Mouse (Mus musculus): Measurements from ENCODE around the gene Ctnnd2. TPM values are rescaled to one million over a fixed set of nuclear protein-coding genes. Genes with fewer than 3 reads are reported as not detected.

Ctnnd2 gene
- polyA plus RNA-seq, 1 experiment from 2014 or later: 1.8 TPM

DNA sequence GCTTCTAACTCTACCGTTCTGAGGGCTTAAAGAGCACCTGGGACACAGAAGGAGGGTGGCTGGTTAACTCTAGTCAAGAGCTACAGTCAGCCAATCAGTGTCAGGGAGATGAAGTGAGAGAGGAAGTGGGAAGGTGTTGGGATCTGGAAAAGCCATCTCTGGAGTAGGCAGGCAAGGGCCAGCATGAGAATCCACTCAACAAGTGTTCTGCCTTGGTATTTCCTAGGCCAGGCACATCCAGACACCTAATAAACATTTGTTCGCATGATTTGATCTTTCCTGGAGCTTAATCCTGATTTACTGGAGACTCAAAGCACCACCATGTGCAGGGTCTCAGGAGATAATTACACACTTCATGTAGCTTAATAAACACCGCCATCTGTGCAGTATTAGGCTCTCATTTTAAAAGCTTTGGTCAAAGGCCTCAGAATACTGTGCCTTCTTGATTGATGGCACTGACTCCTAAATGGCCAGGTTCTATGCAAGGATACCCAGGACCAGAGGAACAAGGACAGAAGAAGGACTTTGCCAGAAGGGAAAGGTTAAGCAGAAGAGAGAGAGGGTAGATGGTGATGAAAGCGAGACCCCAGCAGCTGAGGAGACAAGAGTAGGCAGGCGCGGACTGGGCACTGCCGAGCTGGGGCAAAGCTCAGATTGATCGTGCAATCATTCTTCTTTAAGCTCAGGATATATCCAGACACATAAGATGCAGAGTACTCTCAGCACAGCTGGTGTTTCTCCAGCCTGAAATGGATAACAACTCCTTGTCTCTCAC is 833.8 kb downstream of the Ctnnd2 start:
- no peak for ATAC-seq (ENCODE audit: insufficient number of reproducible peaks, low FRiP score, low TSS enrichment, low read depth)
- no peak overlapping the region for H3K27ac ChIP-seq

DNA sequence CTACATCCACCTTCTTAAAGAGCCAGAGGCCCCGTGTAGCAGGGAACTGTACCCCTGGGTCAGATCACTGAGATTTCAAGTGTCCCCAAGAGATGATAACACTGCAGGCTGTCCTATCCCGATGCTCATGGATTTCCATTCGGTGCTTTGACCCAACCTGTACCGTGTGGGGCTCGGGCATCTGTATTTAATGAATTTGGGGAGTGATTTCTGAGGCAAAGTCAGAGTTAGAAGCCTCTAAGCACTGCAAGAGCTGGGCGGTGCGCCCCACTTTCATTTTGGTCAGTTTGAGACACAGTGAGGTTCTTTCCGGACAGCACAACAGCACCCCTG is 834.4 kb downstream of the Ctnnd2 start:
- WGBS: 75% methylated on average over 8 of the region's 8 CpGs
- ATAC-seq (ENCODE audit: insufficient number of reproducible peaks, low FRiP score, low TSS enrichment, low read depth): no peak
- H3K9me3 ChIP-seq: no peaks in the 10 kb centered on the region
- no peak overlapping the region for H3K4me3 ChIP-seq
- no peaks in the 10 kb centered on the region for H3K4me1 ChIP-seq
- H3K9ac ChIP-seq: no peak overlapping the region
- no peaks in the 10 kb centered on the region for H3K27me3 ChIP-seq
- no peak overlapping the region for H3K27ac ChIP-seq
- no peaks in the 10 kb centered on the region for H3K36me3 ChIP-seq
- no peak overlapping the region for H3K4me2 ChIP-seq

More for the DNA sequence above, 833.8 kb downstream of the Ctnnd2 start:
- Histone ChIP-seq H3K4me3 (no peak overlapping the region), H3K4me2 (no peak overlapping the region), H3K9ac (no peak overlapping the region), H3K4me1 (no peaks in the 10 kb centered on the region), H3K27me3 (no peaks in the 10 kb centered on the region), H3K9me3 (no peaks in the 10 kb centered on the region), H3K36me3 (no peaks in the 10 kb centered on the region)
- 47% methylated on average over 8 of the region's 8 CpGs for WGBS

DNA sequence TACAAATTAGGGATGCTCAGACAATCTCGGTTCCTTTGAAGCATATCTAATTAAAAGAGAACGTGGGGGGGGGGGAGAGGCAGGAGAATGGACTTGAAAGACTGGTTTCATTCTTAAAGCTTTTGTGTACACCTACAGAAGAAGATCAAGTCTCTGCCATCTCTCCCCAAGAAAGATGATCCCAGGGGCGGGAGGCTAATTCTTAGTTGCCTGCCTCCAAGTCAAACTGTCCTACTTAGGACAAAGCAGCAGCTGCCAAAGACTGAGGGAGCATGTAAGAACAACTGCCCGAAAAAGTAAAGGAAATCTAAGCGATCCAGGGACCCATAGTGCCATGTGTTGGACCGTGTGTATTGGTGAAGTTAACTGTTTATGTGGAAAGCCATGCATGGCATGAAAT is 836.2 kb downstream of the Ctnnd2 start:
- no peak overlapping the region for H3K9ac ChIP-seq
- H3K4me1 ChIP-seq: no peaks in the 10 kb centered on the region
- no peak for ATAC-seq (ENCODE audit: insufficient number of reproducible peaks, low FRiP score, low TSS enrichment, low read depth)
- no peak overlapping the region for H3K4me2 ChIP-seq
- no peaks in the 10 kb centered on the region for H3K36me3 ChIP-seq
- H3K9me3 ChIP-seq: no peaks in the 10 kb centered on the region
- H3K4me3 ChIP-seq: no peak overlapping the region
- WGBS: 60% methylated on average over 6 of the region's 6 CpGs
- H3K27me3 ChIP-seq: no peaks in the 10 kb centered on the region
- H3K27ac ChIP-seq: no peak overlapping the region

DNA sequence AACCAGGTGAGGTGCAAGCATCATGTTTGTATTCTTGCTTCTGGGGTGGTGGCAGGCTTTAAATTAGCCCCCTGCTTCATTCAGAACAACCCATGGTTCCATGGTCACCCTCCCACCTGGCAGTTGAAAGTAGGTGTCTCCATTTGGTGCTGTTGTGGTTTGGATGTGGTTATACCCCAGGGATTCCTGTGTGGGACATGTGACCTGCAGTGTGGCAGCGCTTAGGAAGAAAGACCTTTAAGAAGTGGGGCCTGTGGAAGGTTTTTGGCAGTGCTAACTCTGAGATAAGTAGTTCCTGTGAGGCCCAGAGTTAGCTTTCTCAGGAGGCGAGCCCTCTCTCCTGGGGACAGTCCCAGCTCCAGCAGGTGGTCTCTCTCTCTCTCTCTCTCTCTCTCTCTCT is 848.4 kb downstream of the Ctnnd2 start:
- no peaks in the 10 kb centered on the region for H3K4me1 ChIP-seq
- H3K9me3 ChIP-seq: no peaks in the 10 kb centered on the region
- no peak overlapping the region for H3K27ac ChIP-seq
- no peak overlapping the region for H3K4me2 ChIP-seq
- H3K27me3 ChIP-seq: no peaks in the 10 kb centered on the region
- no peak overlapping the region for H3K9ac ChIP-seq
- ATAC-seq (ENCODE audit: insufficient number of reproducible peaks, low FRiP score, low TSS enrichment, low read depth): no peak
- no peaks in the 10 kb centered on the region for H3K36me3 ChIP-seq
- 57% methylated on average over 2 of the region's 2 CpGs for WGBS
- no peak overlapping the region for H3K4me3 ChIP-seq

DNA sequence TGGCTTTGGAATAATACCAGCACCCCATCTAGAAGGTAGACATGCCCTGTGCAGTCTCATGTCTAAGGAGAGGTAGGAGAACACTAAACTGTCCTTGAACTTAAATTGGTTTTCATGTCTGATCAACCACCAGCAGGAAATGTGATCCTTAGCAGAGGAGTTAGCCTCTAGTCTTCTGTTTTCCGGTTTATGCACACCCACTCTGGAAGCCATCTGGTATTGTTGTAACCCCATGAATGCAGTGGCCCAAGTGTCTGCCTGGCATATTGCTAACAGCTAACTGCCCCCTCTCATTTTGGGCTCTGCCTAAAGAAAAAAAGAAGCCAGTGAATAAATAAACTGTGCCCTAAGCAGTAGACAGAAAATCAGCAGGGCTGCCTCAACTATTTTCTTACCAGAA is 849.6 kb downstream of the Ctnnd2 start:
- no peaks in the 10 kb centered on the region for H3K9me3 ChIP-seq
- H3K27ac ChIP-seq: no peak overlapping the region
- no peak overlapping the region for H3K4me3 ChIP-seq
- no peak for ATAC-seq (ENCODE audit: insufficient number of reproducible peaks, low FRiP score, low TSS enrichment, low read depth)
- no peaks in the 10 kb centered on the region for H3K36me3 ChIP-seq
- H3K4me2 ChIP-seq: no peak overlapping the region
- H3K27me3 ChIP-seq: no peaks in the 10 kb centered on the region
- WGBS: 21% methylated on average over 1 of the region's 1 CpGs
- no peak overlapping the region for H3K9ac ChIP-seq
- H3K4me1 ChIP-seq: no peaks in the 10 kb centered on the region

DNA sequence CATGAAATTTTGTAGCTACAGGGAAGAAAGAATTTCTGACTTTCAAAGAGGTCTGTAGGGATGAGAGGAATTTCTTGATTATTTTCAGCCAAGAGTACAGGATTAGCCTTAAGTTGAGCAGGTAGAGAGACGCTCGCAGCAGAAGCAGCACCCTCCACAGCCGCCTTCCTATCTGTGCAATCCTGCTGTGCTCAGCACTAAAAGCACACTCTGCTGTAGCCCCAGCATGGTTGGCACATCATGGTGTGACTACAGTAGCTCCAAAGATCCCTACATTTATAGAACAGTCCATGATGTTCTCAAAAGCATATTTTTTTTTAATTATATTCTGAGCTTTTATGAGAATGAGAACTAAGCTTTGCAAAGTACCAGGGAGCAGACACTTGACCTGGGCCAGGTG is 850.1 kb downstream of the Ctnnd2 start:
- Histone ChIP-seq H3K27me3 (no peaks in the 10 kb centered on the region), H3K27ac (no peak overlapping the region), H3K4me1 (no peaks in the 10 kb centered on the region), H3K9ac (no peak overlapping the region), H3K4me3 (no peak overlapping the region), H3K9me3 (no peaks in the 10 kb centered on the region), H3K4me2 (no peak overlapping the region), H3K36me3 (no peaks in the 10 kb centered on the region)
- no peak for ATAC-seq (ENCODE audit: insufficient number of reproducible peaks, low FRiP score, low TSS enrichment, low read depth)
- 89% methylated on average over 3 of the region's 3 CpGs for WGBS

DNA sequence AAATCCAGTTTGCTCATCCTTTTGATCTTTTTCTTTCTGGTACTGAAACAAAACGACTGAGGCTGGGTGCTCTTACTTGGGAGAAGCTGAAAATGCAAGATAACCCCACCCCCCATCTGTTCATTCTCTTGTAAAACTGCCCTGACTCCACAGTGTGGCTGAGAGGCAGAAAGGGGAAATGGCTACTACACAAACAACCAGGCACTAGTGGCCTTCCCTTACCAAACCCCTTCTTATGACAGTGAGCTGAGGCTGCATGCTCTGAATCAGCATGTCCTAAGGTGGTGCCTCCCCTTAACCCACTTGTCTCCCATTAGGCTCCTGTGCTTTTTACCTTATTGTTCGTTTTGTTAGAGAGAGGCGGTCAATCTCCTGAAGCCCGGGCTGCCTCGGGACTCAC is 851.4 kb downstream of the Ctnnd2 start:
- H3K4me1 ChIP-seq: no peaks in the 10 kb centered on the region
- H3K4me2 ChIP-seq: no peak overlapping the region
- H3K27ac ChIP-seq: no peak overlapping the region
- H3K36me3 ChIP-seq: no peaks in the 10 kb centered on the region
- no peaks in the 10 kb centered on the region for H3K9me3 ChIP-seq
- 84% methylated on average over 5 of the region's 5 CpGs for whole genome bisulfite sequencing
- no peak overlapping the region for H3K9ac ChIP-seq
- no peaks in the 10 kb centered on the region for H3K27me3 ChIP-seq
- no peak overlapping the region for H3K4me3 ChIP-seq
- no peak for ATAC-seq (ENCODE audit: insufficient number of reproducible peaks, low FRiP score, low TSS enrichment, low read depth)

DNA sequence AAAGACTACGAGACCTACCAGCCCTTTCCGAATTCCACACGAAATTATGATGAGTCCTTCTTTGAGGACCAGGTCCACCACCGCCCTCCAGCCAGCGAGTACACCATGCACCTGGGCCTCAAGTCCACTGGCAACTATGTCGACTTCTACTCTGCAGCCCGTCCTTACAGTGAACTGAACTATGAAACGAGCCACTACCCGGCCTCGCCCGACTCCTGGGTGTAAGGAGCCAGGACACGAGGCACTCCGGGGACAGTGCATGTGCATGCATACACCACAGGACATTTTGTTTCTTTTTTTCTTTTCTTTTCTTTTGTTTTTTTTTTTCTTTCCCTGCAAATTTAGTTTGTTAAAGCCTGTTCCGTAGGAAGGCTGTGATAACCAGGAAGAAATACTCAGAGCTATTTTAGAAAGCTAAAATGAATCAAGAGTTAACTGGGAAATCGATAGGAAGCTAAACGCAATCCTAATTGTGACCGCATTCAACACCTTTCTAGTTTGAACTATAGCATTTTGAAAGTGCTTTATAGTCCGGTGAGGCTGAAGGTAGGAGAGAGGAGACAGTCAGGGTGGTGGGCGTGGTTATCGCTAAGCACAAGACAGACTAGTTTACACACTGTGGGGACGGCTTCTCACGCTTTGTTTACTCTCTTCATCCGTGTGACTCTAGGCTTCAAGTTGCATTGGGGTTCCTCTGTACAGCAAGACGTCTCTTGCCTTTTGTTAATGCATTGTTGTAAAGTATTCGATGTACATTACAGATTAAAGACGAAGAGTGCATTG is 855.2 kb downstream of the Ctnnd2 start:
- WGBS: 88% methylated on average over 26 of the region's 26 CpGs
- Histone ChIP-seq H3K9me3 (no peaks in the 10 kb centered on the region), H3K9ac (no peak overlapping the region), H3K4me1 (no peaks in the 10 kb centered on the region), H3K27ac (no peak overlapping the region), H3K27me3 (no peaks in the 10 kb centered on the region), H3K4me3 (no peak overlapping the region), H3K4me2 (no peak overlapping the region), H3K36me3 (no peaks in the 10 kb centered on the region)
- no peak for ATAC-seq (ENCODE audit: insufficient number of reproducible peaks, low FRiP score, low TSS enrichment, low read depth)

DNA sequence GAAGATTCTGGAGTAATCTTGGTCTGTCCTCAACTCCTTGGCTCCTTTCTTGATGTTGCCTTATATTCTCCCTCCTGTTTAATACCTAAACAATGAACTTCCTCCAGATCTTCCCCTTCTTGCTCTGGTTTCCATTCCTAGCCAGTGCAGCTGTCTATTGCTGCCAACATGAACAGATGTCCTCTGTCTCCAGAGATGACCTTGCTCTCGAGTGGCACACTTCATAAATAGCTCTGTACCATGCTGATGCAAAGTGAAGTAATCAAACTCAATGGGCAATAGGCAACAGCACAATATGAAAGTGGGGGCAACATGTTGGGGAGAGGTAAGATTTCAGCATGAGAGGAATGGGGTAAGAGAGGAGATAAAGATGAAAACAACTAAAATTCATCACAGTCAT is 872.6 kb downstream of the Ctnnd2 start:
- H3K4me3 ChIP-seq: no peak overlapping the region
- no peaks in the 10 kb centered on the region for H3K36me3 ChIP-seq
- no peak overlapping the region for H3K4me2 ChIP-seq
- no peak overlapping the region for H3K27ac ChIP-seq
- H3K4me1 ChIP-seq: no peaks in the 10 kb centered on the region
- no peaks in the 10 kb centered on the region for H3K9me3 ChIP-seq
- no peak for ATAC-seq (ENCODE audit: insufficient number of reproducible peaks, low FRiP score, low TSS enrichment, low read depth)
- WGBS: 48% methylated on average over 1 of the region's 1 CpGs
- H3K9ac ChIP-seq: no peak overlapping the region
- no peaks in the 10 kb centered on the region for H3K27me3 ChIP-seq

DNA sequence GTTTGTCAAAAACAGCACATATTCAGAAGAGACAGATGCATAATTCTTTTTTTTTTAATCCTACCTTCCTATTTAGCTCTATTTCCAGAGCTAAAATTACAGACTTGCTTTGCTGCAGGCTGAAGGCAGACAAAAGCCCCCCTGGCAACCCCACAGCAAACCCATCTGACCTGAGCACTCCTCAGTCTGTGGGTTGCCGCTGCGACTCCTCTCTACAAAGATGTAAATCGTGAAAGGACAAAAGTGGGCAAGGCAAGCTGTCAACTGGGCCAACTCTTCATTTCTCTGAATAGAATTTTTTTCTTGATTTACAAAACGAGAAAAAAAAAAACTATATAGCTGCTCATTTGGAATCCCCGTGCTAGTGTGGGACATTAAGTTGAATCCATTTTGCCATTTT is 879.1 kb downstream of the Ctnnd2 start:
- H3K9me3 ChIP-seq: no peaks in the 10 kb centered on the region
- no peaks in the 10 kb centered on the region for H3K4me1 ChIP-seq
- no peaks in the 10 kb centered on the region for H3K36me3 ChIP-seq
- no peak overlapping the region for H3K4me2 ChIP-seq
- ATAC-seq (ENCODE audit: insufficient number of reproducible peaks, low FRiP score, low TSS enrichment, low read depth): no peak
- H3K27me3 ChIP-seq: no peaks in the 10 kb centered on the region
- no peak overlapping the region for H3K9ac ChIP-seq
- H3K27ac ChIP-seq: no peak overlapping the region
- H3K4me3 ChIP-seq: no peak overlapping the region
- 81% methylated on average over 5 of the region's 5 CpGs for WGBS

DNA sequence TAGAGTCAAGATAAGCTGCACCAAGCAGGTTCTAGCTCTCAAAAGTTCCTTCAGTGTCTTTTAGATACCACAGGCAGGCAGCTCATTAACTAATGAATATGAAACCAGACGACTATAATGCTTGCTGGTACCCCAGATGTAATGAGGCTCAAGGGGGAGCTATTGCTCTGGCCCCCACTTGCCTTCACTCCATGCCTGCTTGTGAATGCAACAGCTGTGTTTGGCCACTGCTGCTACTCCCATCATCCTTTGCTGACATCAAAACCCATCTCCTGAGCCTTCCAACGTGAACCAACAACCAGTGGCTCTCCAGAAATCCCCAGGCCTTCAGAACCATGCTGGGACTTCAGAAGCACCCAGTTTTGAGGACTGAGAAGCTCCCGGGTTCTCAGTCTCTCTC is 883.8 kb downstream of the Ctnnd2 start:
- H3K9me3 ChIP-seq: no peaks in the 10 kb centered on the region

DNA sequence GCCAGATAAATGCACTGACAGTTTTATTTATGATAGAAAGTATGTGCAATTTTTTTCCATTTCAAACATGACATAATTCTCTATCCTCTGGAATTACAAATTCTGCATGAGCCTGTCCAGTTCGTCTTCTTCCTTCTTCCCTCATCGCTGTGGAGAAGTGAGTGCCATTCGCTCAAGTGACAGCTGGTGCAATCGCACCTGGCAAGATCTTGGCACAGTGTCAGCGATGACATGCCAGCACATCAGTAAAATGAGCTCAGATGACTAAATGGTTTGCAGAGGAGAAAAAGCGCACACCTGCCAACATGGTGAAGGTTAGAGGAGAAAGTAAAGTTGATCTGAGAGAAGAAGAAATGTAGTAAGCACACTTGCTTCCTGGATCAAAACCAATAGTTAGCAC is 885.9 kb downstream of the Ctnnd2 start:
- no peak overlapping the region for H3K4me2 ChIP-seq

More for the DNA sequence above, 883.8 kb downstream of the Ctnnd2 start:
- Histone ChIP-seq H3K27ac (no peak overlapping the region), H3K4me2 (no peak overlapping the region), H3K4me1 (no peaks in the 10 kb centered on the region), H3K4me3 (no peak overlapping the region), H3K27me3 (no peaks in the 10 kb centered on the region), H3K36me3 (no peaks in the 10 kb centered on the region), H3K9ac (no peak overlapping the region)
- ATAC-seq (ENCODE audit: insufficient number of reproducible peaks, low FRiP score, low TSS enrichment, low read depth): no peak
- WGBS: 56% methylated on average over 3 of the region's 3 CpGs

More for the DNA sequence above, 885.9 kb downstream of the Ctnnd2 start:
- Histone ChIP-seq H3K36me3 (no peaks in the 10 kb centered on the region), H3K27ac (no peak overlapping the region), H3K27me3 (no peaks in the 10 kb centered on the region), H3K9ac (no peak overlapping the region), H3K4me1 (no peaks in the 10 kb centered on the region), H3K4me3 (no peak overlapping the region), H3K9me3 (no peaks in the 10 kb centered on the region)
- no peak for ATAC-seq (ENCODE audit: insufficient number of reproducible peaks, low FRiP score, low TSS enrichment, low read depth)
- 83% methylated on average over 6 of the region's 6 CpGs for WGBS

All from limb, embryonic 15.5 days (tissue).